In the genomic region with DNA sequence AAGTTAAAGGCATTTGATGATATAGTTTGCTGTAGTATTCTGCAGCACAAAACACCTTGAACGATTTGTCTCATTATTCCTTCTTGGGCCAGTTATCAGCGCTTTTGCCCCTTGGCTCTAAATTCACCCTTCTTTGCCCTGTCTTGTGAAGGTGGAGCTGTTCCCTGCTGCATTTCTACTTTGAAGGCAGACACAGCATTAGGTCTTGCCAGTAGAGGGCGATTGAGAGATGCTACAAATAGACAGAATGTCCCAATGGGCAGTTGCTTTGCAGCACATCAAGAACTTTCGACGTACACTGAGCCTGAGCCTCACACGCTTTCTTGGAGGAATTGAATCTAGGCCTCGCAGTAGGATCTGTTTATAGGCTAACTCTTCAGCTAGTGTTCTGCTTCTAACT, we compare ENCODE assay signal across 9 mouse cellular contexts.
DNase-seq lines count a peak whose midpoint lies in the region; ATAC-seq and TF ChIP-seq lines count a peak whose summit lies in the region.
"Had no signal": no experiment of that assay in that cellular context is flagged by ENCODE, and none has a peak within 500 bp of the region (broad histone marks: within the 10 kb centered on the region; RNA-seq: fewer than 3 reads in every experiment).

No protein-coding gene starts in this region.

- no peak overlapping the region for H3K4me3 ChIP-seq in kidney, adult 2 months (ENCODE audit: insufficient read depth, low read depth, low read length)
- no peak overlapping the region for H3K4me3 ChIP-seq in kidney, embryonic 16.5 days (ENCODE audit: low read length)
- no peak overlapping the region for H3K4me3 ChIP-seq in E14TG2a.4 (replicated peaks; ENCODE audit: low read length)
- H3K4me3 ChIP-seq in embryonic facial prominence, embryonic 14.5 days (ENCODE audit: low read depth, low read length), result no peak overlapping the region
- H3K4me3 ChIP-seq in left cerebral cortex, adult 2 months, result no peak overlapping the region

- no peaks in the 10 kb centered on the region for H3K36me3 ChIP-seq in kidney, adult 2 months (ENCODE audit: control insufficient read depth, insufficient read depth, low read length)
- H3K36me3 ChIP-seq in kidney, embryonic 16.5 days (ENCODE audit: insufficient read depth, low read length), result no peaks in the 10 kb centered on the region
- no peaks in the 10 kb centered on the region for H3K36me3 ChIP-seq in E14TG2a.4 (ENCODE audit: insufficient read depth, low read length)
- no peaks in the 10 kb centered on the region for H3K36me3 ChIP-seq in embryonic facial prominence, embryonic 14.5 days (ENCODE audit: control insufficient read depth, insufficient read depth, low read length)

- DNase-seq in kidney, adult 2 months, result peak; percentile 76
- peak; percentile 86 for DNase-seq in embryonic facial prominence, embryonic 14.5 days (ENCODE audit: low spot score)
- peak in 1 of 2 experiments; percentile 63 for DNase-seq in left cerebral cortex, adult 2 months (ENCODE audit: extremely low spot score in 1 of 2, low spot score in 2 of 2)
- peak; percentile 77 to 79 for DNase-seq in right cerebral cortex, postnatal 10 days (ENCODE audit: low spot score in 2 of 2)
- DNase-seq in adrenal gland, postnatal 25 days, result no peak

- TF ChIP-seq CTCF in kidney, adult 2 months (conservative IDR thresholded peaks at IDR 0.05; ENCODE audit: insufficient read depth, insufficient read length, low read depth, low read length), result peak; percentile 62
- TF ChIP-seq CTCF in E14TG2a.4 (conservative IDR thresholded peaks at IDR 0.05; ENCODE audit: low read length), result peak; percentile 71
- peak; percentile 75 for TF ChIP-seq CTCF in left cerebral cortex, adult 2 months (IDR thresholded peaks at IDR 0.05)

- TF ChIP-seq POLR2A in kidney, adult 2 months (IDR thresholded peaks at IDR 0.05; ENCODE audit: low read depth, low read length), result no peak

- intact Hi-C loops in left cerebral cortex, adult 2 months (cut with DNase I), result loop anchor here (2.0 kb wide), 1 partner anchor 24 kb away; no protein-coding TSS in a partner anchor

- ATAC-seq in kidney, embryonic 16.5 days (ENCODE audit: low FRiP score, low TSS enrichment), result no peak
- peak; percentile 48 for ATAC-seq in activated CD4-positive, CD25-positive, alpha-beta regulatory T cell, adult 4 months
- no peak for ATAC-seq in embryonic facial prominence, embryonic 14.5 days (ENCODE audit: low read depth)

- no peaks in the 10 kb centered on the region; the same call in 1 of the 2 replicates for H3K4me1 ChIP-seq in kidney, adult 2 months (ENCODE audit: control insufficient read depth, insufficient read depth, low read length)
- H3K4me1 ChIP-seq in kidney, embryonic 16.5 days (ENCODE audit: insufficient read depth, low read length), result peaks cover 7% of the 10 kb centered on the region; the same call in 1 of the 2 replicates
- peaks cover 10% of the 10 kb centered on the region for H3K4me1 ChIP-seq in E14TG2a.4 (replicated peaks; ENCODE audit: low read depth, low read length)
- H3K4me1 ChIP-seq in embryonic facial prominence, embryonic 14.5 days (ENCODE audit: control insufficient read depth, insufficient read depth, low read length), result peaks cover under 1% of the 10 kb centered on the region; the same call in 1 of the 2 replicates

- H3K27ac ChIP-seq in kidney, adult 2 months (ENCODE audit: insufficient read depth, low read depth, low read length), result no peak overlapping the region
- no peak overlapping the region for H3K27ac ChIP-seq in kidney, embryonic 16.5 days (ENCODE audit: low read length)
- no peak overlapping the region for H3K27ac ChIP-seq in embryonic facial prominence, embryonic 14.5 days (replicated peaks; ENCODE audit: low read depth, low read length)
- no peak overlapping the region; the same call in 1 of the 2 replicates for H3K27ac ChIP-seq in left cerebral cortex, adult 2 months
- H3K27ac ChIP-seq: macrophage had no signal

- 17% methylated on average over 7 of the region's 7 CpGs for WGBS in kidney, adult 2 months
- 18% methylated on average over 7 of the region's 7 CpGs for WGBS in kidney, embryonic 16.5 days
- 17% methylated on average over 7 of the region's 7 CpGs for WGBS in embryonic facial prominence, embryonic 14.5 days

- H3K27me3 ChIP-seq in kidney, adult 2 months (replicated peaks; ENCODE audit: control insufficient read depth, insufficient read depth, low read length), result no peaks in the 10 kb centered on the region
- H3K27me3 ChIP-seq in kidney, embryonic 16.5 days (ENCODE audit: insufficient read depth, low read length), result no peaks in the 10 kb centered on the region
- H3K27me3 ChIP-seq in E14TG2a.4 (ENCODE audit: insufficient read depth, low read length), result no peaks in the 10 kb centered on the region; the same call in 1 of the 2 replicates
- H3K27me3 ChIP-seq in embryonic facial prominence, embryonic 14.5 days (replicated peaks; ENCODE audit: control insufficient read depth, insufficient read depth, low read length), result no peaks in the 10 kb centered on the region

- no peaks in the 10 kb centered on the region for H3K9me3 ChIP-seq in kidney, embryonic 16.5 days (ENCODE audit: low read length)
- no peaks in the 10 kb centered on the region for H3K9me3 ChIP-seq in E14TG2a.4 (ENCODE audit: low read length)
- H3K9me3 ChIP-seq in embryonic facial prominence, embryonic 14.5 days (ENCODE audit: control insufficient read depth, low read length), result no peaks in the 10 kb centered on the region

- H3K9ac ChIP-seq in kidney, embryonic 16.5 days (replicated peaks; ENCODE audit: low read length), result no peak overlapping the region
- H3K9ac ChIP-seq in embryonic facial prominence, embryonic 14.5 days (ENCODE audit: low read depth, low read length), result no peak overlapping the region

- H3K4me2 ChIP-seq in kidney, embryonic 16.5 days (replicated peaks; ENCODE audit: low read depth, low read length), result no peak overlapping the region
- no peak overlapping the region for H3K4me2 ChIP-seq in embryonic facial prominence, embryonic 14.5 days (ENCODE audit: low read depth, low read length)
